Mouse (Mus musculus): ENCODE results near the gene C2cd4a.

C2cd4a gene

DNA sequence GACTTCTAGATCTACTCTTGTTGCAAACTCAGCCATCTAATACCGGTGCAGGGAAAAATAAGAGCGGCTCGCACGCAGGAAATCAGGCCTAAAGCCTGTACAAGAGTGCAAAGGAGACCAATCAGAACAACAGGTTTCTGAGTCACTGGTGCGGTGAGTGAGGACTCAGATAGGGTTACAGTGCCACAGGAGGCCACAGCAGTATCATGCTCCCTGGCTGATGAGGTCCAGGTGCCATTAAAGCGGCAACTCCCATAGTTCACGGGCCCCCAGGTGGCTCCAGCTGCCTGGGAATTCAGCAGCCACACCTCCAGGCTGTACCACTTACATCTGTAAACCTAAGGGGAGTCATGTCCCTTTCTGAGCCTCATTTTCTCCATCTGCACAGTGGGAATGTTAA is 45.8 kb downstream of the C2cd4a start:
- no peak for DNase-seq

DNA sequence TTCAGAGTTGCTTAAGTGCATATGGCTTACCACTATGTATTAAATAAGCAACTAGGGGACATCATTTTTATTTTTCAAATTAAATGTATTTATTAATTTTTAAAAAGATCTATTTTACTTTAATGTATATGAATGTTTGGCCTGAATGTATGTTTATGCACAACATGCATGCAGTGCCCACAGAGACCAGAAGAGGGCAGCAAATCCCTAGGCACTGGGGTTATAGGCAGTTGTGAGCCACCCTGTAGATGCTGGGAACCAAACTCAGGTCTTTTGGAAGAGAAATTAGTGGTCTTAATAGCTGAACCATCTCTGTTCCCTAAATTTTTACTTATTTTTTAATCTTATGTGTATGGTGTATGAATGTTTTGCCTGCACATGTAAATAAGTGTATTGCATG is 48.2 kb downstream of the C2cd4a start:
- no peak for DNase-seq

DNA sequence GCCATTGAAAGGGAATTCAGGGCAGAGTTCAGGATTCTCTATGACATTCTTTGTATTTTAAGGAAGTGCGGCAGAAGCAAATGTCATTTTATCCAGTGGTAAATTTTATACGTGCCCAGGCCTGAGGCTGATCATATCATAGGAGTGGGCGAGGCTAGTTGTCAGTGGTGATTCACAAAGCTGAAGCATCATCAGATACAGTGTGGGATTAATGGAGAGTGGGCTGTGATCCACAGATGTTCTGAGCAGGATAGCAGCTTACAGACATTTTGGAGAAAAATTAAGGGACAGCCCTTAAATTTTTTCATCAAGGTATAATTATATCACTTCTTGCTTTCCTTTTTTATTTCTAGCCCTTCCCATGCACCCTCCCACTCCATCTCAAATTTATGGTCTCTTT is 48.7 kb downstream of the C2cd4a start:
- no peak for DNase-seq

DNA sequence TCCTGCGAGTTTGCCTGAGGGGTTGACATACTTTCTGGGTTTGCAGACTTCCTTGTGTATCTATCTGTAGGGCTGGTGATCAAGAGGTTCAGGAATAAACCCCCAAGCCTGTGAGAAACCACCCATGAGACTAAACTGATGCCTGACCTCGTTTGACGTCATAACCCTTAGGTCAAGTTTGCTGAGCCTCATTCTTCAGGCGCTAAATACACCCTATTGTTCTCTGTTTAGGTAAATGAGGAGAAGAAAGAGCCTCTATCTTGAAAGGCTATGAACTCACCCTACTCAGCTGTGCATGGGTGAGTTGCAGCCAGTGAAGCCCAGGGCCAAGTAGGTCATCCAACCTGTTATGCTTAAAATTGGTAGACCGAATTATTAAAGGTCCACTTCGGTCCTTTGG is 49.3 kb downstream of the C2cd4a start:
- no peak for DNase-seq
